Mouse (Mus musculus) cerebellum, adult 9-10 months (tissue): ENCODE results near the gene Msx2.

Experiments
- DNase-seq: peaks from one replicate; pipeline ENCODE4 v3.0.0; 2022

The Msx2 gene

GRCm38 (mm10) chr13:53472614-53473124, at the start of gene Msx2:
Gene Msx2 (minus strand): TSS chr13:53473074.
- DNase-seq, result peak; percentile 22

GRCm38 (mm10) chr13:53521468-53521867, 48.6 kb upstream of the Msx2 start:
- no peak for DNase-seq

GRCm38 (mm10) chr13:53520343-53520937, 47.6 kb upstream of the Msx2 start:
- DNase-seq, result no peak

- no peak for DNase-seq
Observed at GRCm38 (mm10) chr13:53519727-53520126, 46.9 kb upstream of the Msx2 start.

GRCm38 (mm10) chr13:53518306-53518705, 45.4 kb upstream of the Msx2 start:
- no peak for DNase-seq

GRCm38 (mm10) chr13:53514574-53514973, 41.7 kb upstream of the Msx2 start:
- no peak for DNase-seq

GRCm38 (mm10) chr13:53511366-53511765, 38.5 kb upstream of the Msx2 start:
- no peak for DNase-seq

- no peak for DNase-seq
Observed at GRCm38 (mm10) chr13:53502406-53502805, 29.5 kb upstream of the Msx2 start.

GRCm38 (mm10) chr13:53501561-53502253, 28.8 kb upstream of the Msx2 start:
- DNase-seq, result no peak

GRCm38 (mm10) chr13:53501057-53501456, 28.2 kb upstream of the Msx2 start:
- no peak for DNase-seq

- DNase-seq, result no peak
Observed at GRCm38 (mm10) chr13:53486512-53486911, 13.6 kb upstream of the Msx2 start.

GRCm38 (mm10) chr13:53475701-53476188, 2.9 kb upstream of the Msx2 start:
- no peak for DNase-seq

- DNase-seq, result no peak
Observed at GRCm38 (mm10) chr13:53474491-53474890, 1.6 kb upstream of the Msx2 start.

GRCm38 (mm10) chr13:53473991-53474390, 1.1 kb upstream of the Msx2 start:
- DNase-seq, result no peak

- DNase-seq, result no peak
Observed at GRCm38 (mm10) chr13:53473291-53473690, 417 bp upstream of the Msx2 start.

- DNase-seq, result no peak
Observed at GRCm38 (mm10) chr13:53471926-53472613, 804 bp downstream of the Msx2 start.

- no peak for DNase-seq
Observed at GRCm38 (mm10) chr13:53471411-53471810, 1.5 kb downstream of the Msx2 start.

- DNase-seq, result no peak
Observed at GRCm38 (mm10) chr13:53470437-53471151, 2.3 kb downstream of the Msx2 start.

- no peak for DNase-seq
Observed at GRCm38 (mm10) chr13:53469756-53470155, 3.1 kb downstream of the Msx2 start.

GRCm38 (mm10) chr13:53468171-53468570, 4.7 kb downstream of the Msx2 start:
- no peak for DNase-seq

GRCm38 (mm10) chr13:53466189-53466866, 6.5 kb downstream of the Msx2 start:
- no peak for DNase-seq

GRCm38 (mm10) chr13:53465191-53465820, 7.6 kb downstream of the Msx2 start:
- no peak for DNase-seq
